Comparison of ENCODE assay signal across 8 mouse cellular contexts in genomic region chr11:97343619-97344018, GRCm38 (mm10). TPM values are rescaled to one million over a fixed set of nuclear protein-coding genes. Genes with fewer than 3 reads are reported as not detected.
DNase-seq lines count a peak whose midpoint lies in the region; ATAC-seq and TF ChIP-seq lines count a peak whose summit lies in the region.
"Had no signal": no experiment of that assay in that cellular context is flagged by ENCODE, and none has a peak within 500 bp of the region (broad histone marks: within the 10 kb centered on the region; RNA-seq: fewer than 3 reads in every experiment).

No protein-coding gene starts in this region.

- H3K9me3 ChIP-seq in embryonic facial prominence, embryonic 12.5 days, result no peaks in the 10 kb centered on the region
- no peaks in the 10 kb centered on the region for H3K9me3 ChIP-seq in kidney, postnatal 0 days (replicated peaks; ENCODE audit: low read length)
- H3K9me3 ChIP-seq: hindbrain, embryonic 15.5 days had no signal

- H3K4me3 ChIP-seq in embryonic facial prominence, embryonic 12.5 days, result no peak overlapping the region
- no peak overlapping the region for H3K4me3 ChIP-seq in kidney, postnatal 0 days (replicated peaks; ENCODE audit: low read depth, low read length)
- H3K4me3 ChIP-seq: hindbrain, embryonic 15.5 days had no signal

- ATAC-seq in embryonic facial prominence, embryonic 12.5 days (ENCODE audit: insufficient number of reproducible peaks, insufficient read depth, low FRiP score, low TSS enrichment), result no peak
- 0 out of 2 replicates have a peak, but pooled peaks have one; percentile 12 for ATAC-seq in kidney, postnatal 0 days (replicated peaks; ENCODE audit: low FRiP score, low read depth)

- peaks cover 3% of the 10 kb centered on the region; the same call in 1 of the 2 replicates for H3K27me3 ChIP-seq in embryonic facial prominence, embryonic 12.5 days
- H3K27me3 ChIP-seq in kidney, postnatal 0 days (ENCODE audit: insufficient read depth, low read length), result no peaks in the 10 kb centered on the region
- H3K27me3 ChIP-seq: hindbrain, embryonic 15.5 days had no signal

- peaks cover 14% of the 10 kb centered on the region; the same call in 1 of the 2 replicates for H3K4me1 ChIP-seq in embryonic facial prominence, embryonic 12.5 days
- H3K4me1 ChIP-seq in kidney, postnatal 0 days (replicated peaks; ENCODE audit: insufficient read depth, low read length), result peaks cover 2% of the 10 kb centered on the region; the same call in 1 of the 2 replicates

- whole genome bisulfite sequencing in embryonic facial prominence, embryonic 12.5 days, result 32% methylated on average over 17 of the region's 17 CpGs
- WGBS in kidney, postnatal 0 days, result 37% methylated on average over 17 of the region's 17 CpGs

- peak; percentile 45 for DNase-seq in A20 (ENCODE audit: low read depth, low spot score)
- DNase-seq in CD4-positive helper T cell, adult 2 months (ENCODE audit: low read depth, low spot score), result peak; percentile 58
- DNase-seq in kidney, postnatal 0 days (ENCODE audit: low spot score), result no peak
- peak; percentile 43 to 52 for DNase-seq in lung, postnatal 4 days
- peak; percentile 81 for DNase-seq in thymus, postnatal 4 days
- no peak for DNase-seq in right cerebral cortex, postnatal 25 days

- no peaks in the 10 kb centered on the region for H3K36me3 ChIP-seq in embryonic facial prominence, embryonic 12.5 days
- H3K36me3 ChIP-seq in kidney, postnatal 0 days (ENCODE audit: insufficient read depth, low read length), result no peaks in the 10 kb centered on the region
- H3K36me3 ChIP-seq: hindbrain, embryonic 15.5 days had no signal

- H3K27ac ChIP-seq in embryonic facial prominence, embryonic 12.5 days, result no peak overlapping the region
- H3K27ac ChIP-seq in kidney, postnatal 0 days, result no peak overlapping the region
- H3K27ac ChIP-seq: hindbrain, embryonic 15.5 days had no signal

- TF ChIP-seq CTCF in kidney, postnatal 0 days (IDR thresholded peaks at IDR 0.05; ENCODE audit: low read depth), result peak; percentile 27; the same call in 1 of the 2 replicates

- H3K9ac ChIP-seq in embryonic facial prominence, embryonic 12.5 days, result 0 out of 2 replicates have a peak overlapping the region, but pooled peaks have one; percentile 19
- H3K9ac ChIP-seq in kidney, postnatal 0 days (ENCODE audit: low read depth, low read length), result no peak overlapping the region
- H3K9ac ChIP-seq: hindbrain, embryonic 15.5 days had no signal

- H3K4me2 ChIP-seq in embryonic facial prominence, embryonic 12.5 days (replicated peaks), result peak overlapping the region; percentile 24; the same call in 1 of the 2 replicates
- peak overlapping the region; percentile 3; the same call in 1 of the 2 replicates for H3K4me2 ChIP-seq in kidney, postnatal 0 days (ENCODE audit: low read length)
- H3K4me2 ChIP-seq: hindbrain, embryonic 15.5 days had no signal

RNA-seq across cellular contexts. Expression of gene Gpr179, which starts 8.3 kb away (rescaled TPM):
- polyA plus RNA-seq in embryonic facial prominence, embryonic 12.5 days (2016; fragmentation: Nextera tagmentation; extraction: Ambion mirVana), result 0.15 TPM in 2 replicates
- 0.05 and 0.06 TPM in 2 replicates for polyA plus RNA-seq in kidney, postnatal 0 days (2015; fragmentation: Nextera tagmentation; extraction: Ambion mirVana)

RNA-seq across cellular contexts. Expression of gene Socs7, which starts 18.7 kb away (rescaled TPM):
- polyA plus RNA-seq in embryonic facial prominence, embryonic 12.5 days (2016; fragmentation: Nextera tagmentation; extraction: Ambion mirVana), result 5.5 and 6.1 TPM in 2 replicates
- 2.4 and 2.6 TPM in 2 replicates for polyA plus RNA-seq in kidney, postnatal 0 days (2015; fragmentation: Nextera tagmentation; extraction: Ambion mirVana)

RNA-seq across cellular contexts. Expression of gene Mrpl45, which starts 28.1 kb away (rescaled TPM):
- polyA plus RNA-seq in embryonic facial prominence, embryonic 12.5 days (2016; fragmentation: Nextera tagmentation; extraction: Ambion mirVana), result 45.0 and 51.4 TPM in 2 replicates
- 54.3 and 56.9 TPM in 2 replicates for polyA plus RNA-seq in kidney, postnatal 0 days (2015; fragmentation: Nextera tagmentation; extraction: Ambion mirVana)

Comparison
In these comparisons a context has a peak if more than half of its experiments do, and no peak if none do; other contexts are left out.
1. DNase-seq: peak in A20 (single experiment), CD4-positive helper T cell, adult 2 months (single experiment), lung, postnatal 4 days (2 of 2) and thymus, postnatal 4 days (single experiment); none in kidney, postnatal 0 days (single experiment) and right cerebral cortex, postnatal 25 days (single experiment).